Mouse (Mus musculus) forebrain, embryonic 16.5 days (tissue): ENCODE measurements around the gene Plce1. TPM values are rescaled to one million over a fixed set of nuclear protein-coding genes. Genes with fewer than 3 reads are reported as not detected.
"Not testable (repeated sequence)": the region's sequence is repeated elsewhere in the genome, so short reads cannot be mapped to it uniquely, and the experiment has no call there.

Experiments used
- ATAC-seq: fragments of 200-750 bp; cut with Nextera tagmentation; 2 replicates; pipeline ENCODE4 v1.8.0; 2017; ENCODE audit warnings: mild to moderate bottlenecking, moderate library complexity
- H3K27ac ChIP-seq: fragments of 300-500 bp; sonication (generic); 2 replicates; pipeline ENCODE4 v1.5.1; 2014; ENCODE audit warnings: low read length, control low read depth
- H3K27me3 ChIP-seq: fragments of 300-500 bp; sonication (generic); replicated peaks from 2 replicates; pipeline ENCODE4 v1.6.1; 2014; ENCODE audit warnings: low read length; ENCODE audit not compliant: control insufficient read depth, insufficient read depth
- H3K36me3 ChIP-seq: fragments of 300-500 bp; sonication (generic); 2 replicates; pipeline ENCODE4 v1.6.1; 2014; ENCODE audit not compliant: control insufficient read depth, insufficient read depth
- H3K4me1 ChIP-seq: fragments of 300-500 bp; sonication (generic); replicated peaks from 2 replicates; pipeline ENCODE4 v1.6.1; 2014; ENCODE audit warnings: low read length; ENCODE audit not compliant: control insufficient read depth, insufficient read depth
- H3K4me2 ChIP-seq: fragments of 300-500 bp; sonication (generic); 2 replicates; pipeline ENCODE4 v1.6.1; 2014; ENCODE audit warnings: mild to moderate bottlenecking, low read length, control low read depth
- H3K4me3 ChIP-seq: fragments of 300-500 bp; sonication (generic); replicated peaks from 2 replicates; pipeline ENCODE4 v1.5.1; 2014; ENCODE audit warnings: mild to moderate bottlenecking, low read length, control low read depth
- H3K9ac ChIP-seq: fragments of 300-500 bp; sonication (generic); replicated peaks from 2 replicates; pipeline ENCODE4 v1.6.1; 2014; ENCODE audit warnings: low read depth, low read length, control low read depth
- H3K9me3 ChIP-seq: fragments of 300-500 bp; sonication (generic); 2 replicates; pipeline ENCODE4 v1.6.1; 2016; ENCODE audit warnings: low read length; ENCODE audit not compliant: control insufficient read depth
- WGBS: fragments of 180-500 bp; shearing (Covaris S2); extraction: QIAGEN DNeasy Blood & Tissue Kit; methylation state at CpG from one replicate; pipeline ENCODE4 v1.1.7; 2014; 5-methylcytosine and 5-hydroxymethylcytosine counted together
- polyA plus RNA-seq: library from polyadenylated mRNA; unstranded; fragments of >200 nt; fragmentation: Nextera tagmentation; extraction: Ambion mirVana; gene quantifications from 2 replicates; pipeline ENCODE4 v1.2.1, GENCODE M21; 2015

Plce1 gene
- polyA plus RNA-seq, 1 experiment from 2014 or later: 3.8 TPM

- Histone ChIP-seq H3K9ac (no peak overlapping the region), H3K27me3 (no peaks in the 10 kb centered on the region), H3K9me3 (no peaks in the 10 kb centered on the region), H3K36me3 (no peaks in the 10 kb centered on the region), H3K4me1 (no peaks in the 10 kb centered on the region), H3K4me3 (no peak overlapping the region), H3K4me2 (no peak overlapping the region), H3K27ac (no peak overlapping the region)
- WGBS: 83% methylated on average over 5 of the region's 5 CpGs
- ATAC-seq: no peak
These were observed 152.4 kb downstream of the Plce1 start for GRCm38 (mm10) chr19:38633306-38633705.

DNA sequence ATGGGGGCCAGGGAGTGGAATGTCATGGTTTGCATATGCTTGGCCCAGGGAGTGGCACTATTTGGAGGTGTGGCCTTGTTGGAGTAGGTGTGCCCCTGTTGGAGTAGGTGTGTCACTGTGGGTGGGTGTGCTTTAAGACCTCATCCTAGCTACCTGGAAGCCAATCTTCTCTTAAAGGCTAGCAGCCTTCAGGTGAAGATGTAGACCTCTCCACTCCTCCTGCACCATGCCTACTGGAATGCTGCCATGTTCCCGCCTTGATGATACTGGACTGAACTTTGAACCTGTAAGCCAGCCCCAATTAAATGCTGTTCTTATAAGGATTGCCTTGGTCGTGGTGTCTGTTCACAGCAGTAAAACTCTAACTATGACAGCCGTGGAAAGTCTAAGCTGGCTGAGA is 158.1 kb downstream of the Plce1 start:
- no peaks in the 10 kb centered on the region for H3K36me3 ChIP-seq
- no peak overlapping the region for H3K9ac ChIP-seq
- ATAC-seq: no peak
- H3K27me3 ChIP-seq: no peaks in the 10 kb centered on the region
- no peak overlapping the region for H3K4me3 ChIP-seq
- no peak overlapping the region for H3K27ac ChIP-seq
- H3K4me1 ChIP-seq: no peaks in the 10 kb centered on the region
- H3K9me3 ChIP-seq: no peaks in the 10 kb centered on the region
- no peak overlapping the region for H3K4me2 ChIP-seq
- 90% methylated on average over 3 of the region's 3 CpGs for WGBS

GRCm38 (mm10) chr19:38639805-38640204 is 158.9 kb downstream of the Plce1 start:
- H3K4me3 ChIP-seq: no peak overlapping the region
- H3K9ac ChIP-seq: no peak overlapping the region
- H3K4me1 ChIP-seq: no peaks in the 10 kb centered on the region; the same call in 1 of the 2 replicates
- no peaks in the 10 kb centered on the region for H3K36me3 ChIP-seq
- no peak overlapping the region for H3K4me2 ChIP-seq
- H3K27ac ChIP-seq: no peak overlapping the region
- ATAC-seq: peak; percentile 40; the same call in 1 of the 2 replicates
- no peaks in the 10 kb centered on the region for H3K27me3 ChIP-seq
- WGBS: 62% methylated on average over 3 of the region's 3 CpGs
- no peaks in the 10 kb centered on the region for H3K9me3 ChIP-seq

- WGBS: 52% methylated on average over 1 of the region's 1 CpGs
- not testable (repeated sequence) for H3K27me3 ChIP-seq, H3K4me3 ChIP-seq, H3K27ac ChIP-seq, H3K9me3 ChIP-seq, H3K9ac ChIP-seq, H3K4me2 ChIP-seq, H3K36me3 ChIP-seq, H3K4me1 ChIP-seq, ATAC-seq
These were observed 161.6 kb downstream of the Plce1 start for GRCm38 (mm10) chr19:38642515-38642914.

- H3K27ac ChIP-seq: no peak overlapping the region
- 70% methylated on average over 6 of the region's 6 CpGs for WGBS
- H3K9ac ChIP-seq: no peak overlapping the region
- H3K9me3 ChIP-seq: no peaks in the 10 kb centered on the region
- no peaks in the 10 kb centered on the region for H3K27me3 ChIP-seq
- H3K4me3 ChIP-seq: no peak overlapping the region
- no peak for ATAC-seq
- no peak overlapping the region for H3K4me2 ChIP-seq
- no peaks in the 10 kb centered on the region; the same call in 1 of the 2 replicates for H3K4me1 ChIP-seq
- no peaks in the 10 kb centered on the region for H3K36me3 ChIP-seq
These were observed 164.1 kb downstream of the Plce1 start for GRCm38 (mm10) chr19:38644871-38645595.

GRCm38 (mm10) chr19:38657980-38658379 is 177.1 kb downstream of the Plce1 start:
- Histone ChIP-seq H3K4me3 (no peak overlapping the region), H3K9me3 (no peaks in the 10 kb centered on the region), H3K4me1 (no peaks in the 10 kb centered on the region), H3K4me2 (no peak overlapping the region), H3K9ac (no peak overlapping the region), H3K36me3 (no peaks in the 10 kb centered on the region), H3K27ac (no peak overlapping the region), H3K27me3 (no peaks in the 10 kb centered on the region)
- 91% methylated on average over 13 of the region's 13 CpGs for WGBS
- ATAC-seq: no peak

GRCm38 (mm10) chr19:38665398-38665797 is 184.5 kb downstream of the Plce1 start:
- no peak overlapping the region for H3K4me3 ChIP-seq
- H3K4me2 ChIP-seq: no peak overlapping the region
- ATAC-seq: no peak
- H3K9ac ChIP-seq: no peak overlapping the region
- no peak overlapping the region for H3K27ac ChIP-seq
- 83% methylated on average over 1 of the region's 1 CpGs for WGBS
- H3K4me1 ChIP-seq: no peaks in the 10 kb centered on the region
- no peaks in the 10 kb centered on the region for H3K27me3 ChIP-seq
- no peaks in the 10 kb centered on the region for H3K9me3 ChIP-seq
- no peaks in the 10 kb centered on the region for H3K36me3 ChIP-seq

DNA sequence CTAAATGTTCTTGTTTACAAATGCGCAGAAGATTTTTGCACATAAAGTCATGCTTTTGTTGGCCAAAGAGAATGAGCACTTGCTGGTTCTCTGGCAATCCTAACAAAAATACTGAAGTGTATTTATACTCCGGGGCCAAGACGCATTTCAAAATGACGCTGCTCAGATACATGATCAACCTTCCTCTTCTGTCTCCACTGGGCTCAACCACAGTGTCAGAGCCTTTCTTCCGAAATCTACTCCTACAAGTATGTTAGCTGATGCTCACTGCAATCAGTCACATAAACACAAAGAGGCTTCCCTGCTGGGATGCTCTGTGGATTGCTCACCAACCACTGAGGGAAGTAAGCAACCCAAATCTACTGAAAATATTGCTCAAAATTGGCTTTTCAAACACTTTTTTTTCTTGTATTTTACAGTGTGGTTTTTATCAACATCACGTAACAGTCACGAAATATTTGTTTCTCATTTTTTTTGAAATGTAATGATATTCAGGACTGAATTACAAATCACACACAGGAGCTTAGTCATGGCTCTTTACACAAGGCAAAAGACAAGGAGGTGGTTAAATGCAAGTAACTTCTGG is 191.2 kb downstream of the Plce1 start:
- WGBS: 87% methylated on average over 7 of the region's 7 CpGs
- no peak for ATAC-seq
- H3K36me3 ChIP-seq: no peaks in the 10 kb centered on the region

GRCm38 (mm10) chr19:38673936-38674335 is 193.0 kb downstream of the Plce1 start:
- 60% methylated on average over 2 of the region's 2 CpGs for WGBS
- Histone ChIP-seq H3K4me3 (no peak overlapping the region), H3K27me3 (no peaks in the 10 kb centered on the region), H3K4me1 (no peaks in the 10 kb centered on the region), H3K27ac (no peak overlapping the region), H3K4me2 (no peak overlapping the region), H3K36me3 (no peaks in the 10 kb centered on the region), H3K9ac (no peak overlapping the region), H3K9me3 (no peaks in the 10 kb centered on the region)
- ATAC-seq: no peak

More for the DNA sequence above, 191.2 kb downstream of the Plce1 start:
- Histone ChIP-seq H3K4me3 (no peak overlapping the region), H3K4me1 (no peaks in the 10 kb centered on the region), H3K27ac (no peak overlapping the region), H3K9ac (no peak overlapping the region), H3K4me2 (no peak overlapping the region), H3K27me3 (no peaks in the 10 kb centered on the region), H3K9me3 (no peaks in the 10 kb centered on the region)
